Mouse (Mus musculus) liver, embryonic 14.5 days (tissue): ENCODE measurements around the gene Pabpn1l.

Experiments used
- CTCF ChIP-seq: IDR thresholded peaks from 2 replicates; pipeline ENCODE4 v1.5.1; 2016; ENCODE audit warnings: antibody characterized with exemption, low read depth, control low read depth
- EP300 ChIP-seq: IDR thresholded peaks from 2 replicates; pipeline ENCODE4 v1.6.1; 2016; ENCODE audit warnings: antibody characterized with exemption, low read depth

DNA sequence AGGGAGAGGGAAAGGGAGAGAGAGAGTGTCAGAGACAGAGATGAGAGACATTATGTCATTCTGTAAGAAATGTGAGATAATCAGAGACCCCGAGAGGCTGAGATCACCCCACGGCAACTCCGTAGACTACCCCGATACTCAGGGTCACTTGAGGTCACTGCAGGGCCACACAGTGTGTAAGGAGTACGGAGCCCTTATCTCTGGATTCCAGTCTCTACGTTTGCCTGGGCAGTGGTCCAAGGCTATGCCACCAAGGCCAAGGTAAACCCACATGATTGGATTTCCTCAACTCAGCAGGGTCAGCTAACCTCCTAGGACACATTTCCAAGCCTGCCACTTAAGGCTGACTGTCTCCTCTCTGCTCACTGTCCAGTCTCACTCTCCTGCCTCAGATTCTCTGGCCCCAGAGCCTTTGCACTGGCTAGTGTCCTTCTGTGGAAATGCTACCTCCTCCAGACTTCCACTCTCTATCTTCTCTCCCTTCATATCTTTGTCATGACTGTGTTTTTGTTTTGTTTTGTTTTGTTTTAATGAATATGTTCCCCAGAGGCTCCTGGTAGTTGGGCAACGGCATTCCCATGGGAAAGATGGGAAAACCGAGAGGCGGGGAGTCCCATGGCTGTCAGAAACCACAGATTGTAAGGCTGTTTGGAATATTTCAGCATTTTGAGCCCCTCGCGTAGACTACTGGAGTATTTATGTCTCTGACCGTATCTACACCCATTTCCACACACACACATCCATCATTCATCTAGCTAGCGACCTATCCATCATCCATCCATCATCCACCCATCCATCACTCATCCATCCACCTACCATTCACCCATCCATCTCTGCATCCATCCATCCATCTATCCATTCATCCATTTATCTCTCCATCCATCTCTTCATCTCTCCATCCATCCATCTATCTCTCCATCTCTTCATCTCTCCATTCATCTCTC is 33.8 kb upstream of the Pabpn1l start:
- TF ChIP-seq CTCF (no peak), EP300 (no peak)
